Mouse (Mus musculus): ENCODE measurements around the gene Fam83g. TPM values are rescaled to one million over a fixed set of nuclear protein-coding genes. Genes with fewer than 3 reads are reported as not detected.

Gene Fam83g
- polyA plus RNA-seq, 1 experiment from 2014 or later, result 0.18 TPM

DNA sequence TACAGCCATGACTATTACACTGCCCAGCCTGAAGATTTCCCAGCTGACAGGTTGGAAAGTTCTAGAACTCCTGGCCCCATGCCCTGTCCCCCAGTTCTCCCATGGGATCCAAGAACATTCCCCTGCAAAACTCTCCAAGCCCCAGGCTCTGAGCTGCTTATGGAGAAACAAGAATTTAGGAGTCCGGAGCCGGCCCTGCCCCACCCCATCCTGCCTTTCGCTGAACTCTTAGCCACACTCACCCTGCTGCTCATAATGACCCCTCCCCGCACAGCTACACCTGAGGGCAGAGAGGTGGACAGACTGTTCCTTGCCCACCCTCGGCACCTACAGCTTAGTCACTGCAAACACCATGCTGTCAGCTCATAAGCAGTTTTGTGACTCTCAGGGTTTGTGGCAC lies 16.1 kb upstream of the Fam83g start:
- H3K27ac ChIP-seq (ENCODE audit: low read depth, low read length), result no peak overlapping the region
- no peaks in the 10 kb centered on the region for H3K36me3 ChIP-seq (ENCODE audit: control insufficient read depth, insufficient read depth, low read length)
- ATAC-seq, result no peak
- H3K4me1 ChIP-seq (ENCODE audit: control insufficient read depth, insufficient read depth, low read depth, low read length), result no peaks in the 10 kb centered on the region
- H3K9me3 ChIP-seq (ENCODE audit: control insufficient read depth, low read length), result no peaks in the 10 kb centered on the region
- WGBS, result 83% methylated on average over 5 of the region's 5 CpGs
- no peak overlapping the region for H3K4me2 ChIP-seq (ENCODE audit: low read length)
- H3K27me3 ChIP-seq (replicated peaks; ENCODE audit: control insufficient read depth, insufficient read depth, low read length), result no peaks in the 10 kb centered on the region
- H3K9ac ChIP-seq (ENCODE audit: low read depth, low read length), result no peak overlapping the region
- H3K4me3 ChIP-seq (ENCODE audit: low read length), result no peak overlapping the region

GRCm38 (mm10) chr11:61669492-61670490 lies 14.1 kb upstream of the Fam83g start:
- no peaks in the 10 kb centered on the region; the same call in 1 of the 2 replicates for H3K4me1 ChIP-seq (ENCODE audit: control insufficient read depth, insufficient read depth, low read depth, low read length)
- no peak overlapping the region for H3K4me3 ChIP-seq (ENCODE audit: low read length)
- H3K9me3 ChIP-seq (ENCODE audit: control insufficient read depth, low read length), result no peaks in the 10 kb centered on the region
- no peak overlapping the region for H3K27ac ChIP-seq (ENCODE audit: low read depth, low read length)
- no peak overlapping the region for H3K4me2 ChIP-seq (ENCODE audit: low read length)
- 87% methylated on average over 14 of the region's 14 CpGs for WGBS
- ATAC-seq, result no peak
- no peak overlapping the region for H3K9ac ChIP-seq (ENCODE audit: low read depth, low read length)
- H3K36me3 ChIP-seq (ENCODE audit: control insufficient read depth, insufficient read depth, low read length), result no peaks in the 10 kb centered on the region
- H3K27me3 ChIP-seq (replicated peaks; ENCODE audit: control insufficient read depth, insufficient read depth, low read length), result no peaks in the 10 kb centered on the region

DNA sequence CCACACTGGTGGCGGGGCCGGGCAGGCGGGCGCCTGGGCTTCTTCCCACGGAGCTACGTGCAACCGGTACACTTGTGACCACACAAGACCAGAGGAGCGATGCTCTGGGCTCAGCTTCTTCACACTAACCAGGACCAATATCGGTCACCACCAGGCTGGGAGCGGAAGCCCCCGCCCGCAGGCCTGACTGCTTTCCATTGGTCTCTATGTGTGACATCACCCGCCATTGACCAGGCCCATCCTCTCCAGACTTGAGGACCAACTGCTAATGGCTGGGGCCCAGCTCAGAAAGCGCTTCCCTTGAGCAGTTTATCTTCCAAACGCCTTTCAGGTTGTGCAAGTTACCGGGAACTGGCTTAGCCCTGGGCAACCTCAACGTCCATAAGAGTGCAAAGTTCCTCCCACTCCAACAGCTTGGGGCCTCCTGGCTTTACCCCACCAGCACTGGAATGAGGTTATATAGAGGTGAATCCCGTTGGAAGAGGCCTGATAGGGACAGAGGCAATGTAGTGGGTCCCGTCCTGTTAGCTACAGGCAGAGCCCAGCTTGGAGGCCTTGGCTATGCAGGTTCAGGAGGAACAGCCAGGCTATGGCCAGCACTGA lies 12.0 kb upstream of the Fam83g start:
- Histone ChIP-seq H3K9ac (ENCODE audit: low read depth, low read length) (no peak overlapping the region), H3K4me3 (ENCODE audit: low read length) (no peak overlapping the region), H3K27me3 (replicated peaks; ENCODE audit: control insufficient read depth, insufficient read depth, low read length) (no peaks in the 10 kb centered on the region), H3K36me3 (ENCODE audit: control insufficient read depth, insufficient read depth, low read length) (no peaks in the 10 kb centered on the region), H3K4me1 (ENCODE audit: control insufficient read depth, insufficient read depth, low read depth, low read length) (no peaks in the 10 kb centered on the region; the same call in 1 of the 2 replicates), H3K27ac (ENCODE audit: low read depth, low read length) (no peak overlapping the region), H3K9me3 (ENCODE audit: control insufficient read depth, low read length) (no peaks in the 10 kb centered on the region), H3K4me2 (ENCODE audit: low read length) (no peak overlapping the region)
- no peak for ATAC-seq
- WGBS, result 67% methylated on average over 19 of the region's 19 CpGs

DNA sequence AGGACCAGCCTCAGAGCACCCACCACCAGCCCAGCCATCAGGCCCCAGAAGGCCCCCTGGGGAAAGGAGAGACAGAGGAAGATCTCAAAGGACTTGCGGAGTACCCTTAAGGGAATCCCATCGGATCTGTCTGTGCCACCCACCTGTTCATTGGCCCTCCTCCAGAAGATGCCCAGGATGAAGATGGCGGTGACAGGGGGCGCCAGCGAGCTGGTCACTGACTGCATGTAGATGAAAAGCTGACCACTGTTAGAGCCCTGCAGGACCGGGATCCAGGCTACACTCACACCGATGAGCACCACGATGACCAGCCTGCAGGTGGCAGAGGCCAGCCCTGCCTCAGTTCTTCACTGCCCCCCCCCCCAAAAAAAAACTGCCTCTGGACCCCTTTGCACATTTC lies 10.2 kb upstream of the Fam83g start:
- H3K27me3 ChIP-seq (replicated peaks; ENCODE audit: control insufficient read depth, insufficient read depth, low read length), result no peaks in the 10 kb centered on the region
- H3K4me3 ChIP-seq (ENCODE audit: low read length), result no peak overlapping the region
- no peaks in the 10 kb centered on the region for H3K36me3 ChIP-seq (ENCODE audit: control insufficient read depth, insufficient read depth, low read length)
- no peak overlapping the region for H3K4me2 ChIP-seq (ENCODE audit: low read length)
- WGBS, result 32% methylated on average over 8 of the region's 8 CpGs
- no peaks in the 10 kb centered on the region; the same call in 1 of the 2 replicates for H3K4me1 ChIP-seq (ENCODE audit: control insufficient read depth, insufficient read depth, low read depth, low read length)
- no peak overlapping the region for H3K27ac ChIP-seq (ENCODE audit: low read depth, low read length)
- ATAC-seq, result no peak
- H3K9ac ChIP-seq (ENCODE audit: low read depth, low read length), result no peak overlapping the region
- no peaks in the 10 kb centered on the region for H3K9me3 ChIP-seq (ENCODE audit: control insufficient read depth, low read length)

- H3K4me1 ChIP-seq (ENCODE audit: control insufficient read depth, insufficient read depth, low read depth, low read length), result no peaks in the 10 kb centered on the region; the same call in 1 of the 2 replicates
- H3K9me3 ChIP-seq (ENCODE audit: control insufficient read depth, low read length), result no peaks in the 10 kb centered on the region
- peak; percentile 40; the same call in 1 of the 2 replicates for ATAC-seq
- H3K36me3 ChIP-seq (ENCODE audit: control insufficient read depth, insufficient read depth, low read length), result no peaks in the 10 kb centered on the region
- no peak overlapping the region for H3K9ac ChIP-seq (ENCODE audit: low read depth, low read length)
- H3K27me3 ChIP-seq (replicated peaks; ENCODE audit: control insufficient read depth, insufficient read depth, low read length), result no peaks in the 10 kb centered on the region
- peak overlapping the region; percentile 5; the same call in 1 of the 2 replicates for H3K4me2 ChIP-seq (ENCODE audit: low read length)
- H3K4me3 ChIP-seq (ENCODE audit: low read length), result no peak overlapping the region
- no peak overlapping the region for H3K27ac ChIP-seq (ENCODE audit: low read depth, low read length)
- 25% methylated on average over 19 of the region's 19 CpGs for WGBS
Observed at GRCm38 (mm10) chr11:61674151-61674838, 9.6 kb upstream of the Fam83g start.

- Histone ChIP-seq H3K4me2 (ENCODE audit: low read length) (peak overlapping the region; percentile 5; the same call in 1 of the 2 replicates), H3K27me3 (replicated peaks; ENCODE audit: control insufficient read depth, insufficient read depth, low read length) (no peaks in the 10 kb centered on the region), H3K36me3 (ENCODE audit: control insufficient read depth, insufficient read depth, low read length) (no peaks in the 10 kb centered on the region), H3K4me3 (ENCODE audit: low read length) (no peak overlapping the region), H3K4me1 (ENCODE audit: control insufficient read depth, insufficient read depth, low read depth, low read length) (no peaks in the 10 kb centered on the region; the same call in 1 of the 2 replicates), H3K9me3 (ENCODE audit: control insufficient read depth, low read length) (no peaks in the 10 kb centered on the region), H3K27ac (ENCODE audit: low read depth, low read length) (no peak overlapping the region), H3K9ac (ENCODE audit: low read depth, low read length) (no peak overlapping the region)
- ATAC-seq, result peak; percentile 69; the same call in 1 of the 2 replicates
- 4% methylated on average over 8 of the region's 8 CpGs for WGBS
Observed at GRCm38 (mm10) chr11:61674839-61675159, 9.1 kb upstream of the Fam83g start.

DNA sequence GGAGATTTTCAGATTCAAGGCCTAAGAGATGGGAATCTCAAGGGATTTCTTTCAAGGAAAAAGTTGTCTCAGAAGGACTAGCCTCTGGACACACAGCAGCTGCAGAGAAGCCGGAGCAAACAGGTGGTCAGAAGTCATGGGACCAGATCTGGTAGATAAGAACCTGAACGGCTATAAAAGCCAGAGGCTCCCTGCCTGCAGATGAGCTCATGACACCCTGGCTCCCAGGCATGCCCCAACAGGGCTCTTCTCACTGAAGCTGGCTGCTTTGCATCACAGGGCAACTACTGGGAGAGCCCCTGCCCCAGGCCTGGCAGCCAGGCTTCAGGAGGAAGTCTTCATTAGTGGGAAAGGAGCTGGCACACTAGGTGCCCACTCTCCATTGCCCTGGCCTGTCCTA lies 8.6 kb upstream of the Fam83g start:
- no peaks in the 10 kb centered on the region for H3K27me3 ChIP-seq (replicated peaks; ENCODE audit: control insufficient read depth, insufficient read depth, low read length)
- 70% methylated on average over 2 of the region's 2 CpGs for WGBS
- H3K9ac ChIP-seq (ENCODE audit: low read depth, low read length), result no peak overlapping the region
- H3K36me3 ChIP-seq (ENCODE audit: control insufficient read depth, insufficient read depth, low read length), result no peaks in the 10 kb centered on the region
- no peak for ATAC-seq
- H3K4me2 ChIP-seq (ENCODE audit: low read length), result no peak overlapping the region
- no peaks in the 10 kb centered on the region for H3K9me3 ChIP-seq (ENCODE audit: control insufficient read depth, low read length)
- H3K4me3 ChIP-seq (ENCODE audit: low read length), result no peak overlapping the region
- no peak overlapping the region for H3K27ac ChIP-seq (ENCODE audit: low read depth, low read length)
- no peaks in the 10 kb centered on the region; the same call in 1 of the 2 replicates for H3K4me1 ChIP-seq (ENCODE audit: control insufficient read depth, insufficient read depth, low read depth, low read length)

DNA sequence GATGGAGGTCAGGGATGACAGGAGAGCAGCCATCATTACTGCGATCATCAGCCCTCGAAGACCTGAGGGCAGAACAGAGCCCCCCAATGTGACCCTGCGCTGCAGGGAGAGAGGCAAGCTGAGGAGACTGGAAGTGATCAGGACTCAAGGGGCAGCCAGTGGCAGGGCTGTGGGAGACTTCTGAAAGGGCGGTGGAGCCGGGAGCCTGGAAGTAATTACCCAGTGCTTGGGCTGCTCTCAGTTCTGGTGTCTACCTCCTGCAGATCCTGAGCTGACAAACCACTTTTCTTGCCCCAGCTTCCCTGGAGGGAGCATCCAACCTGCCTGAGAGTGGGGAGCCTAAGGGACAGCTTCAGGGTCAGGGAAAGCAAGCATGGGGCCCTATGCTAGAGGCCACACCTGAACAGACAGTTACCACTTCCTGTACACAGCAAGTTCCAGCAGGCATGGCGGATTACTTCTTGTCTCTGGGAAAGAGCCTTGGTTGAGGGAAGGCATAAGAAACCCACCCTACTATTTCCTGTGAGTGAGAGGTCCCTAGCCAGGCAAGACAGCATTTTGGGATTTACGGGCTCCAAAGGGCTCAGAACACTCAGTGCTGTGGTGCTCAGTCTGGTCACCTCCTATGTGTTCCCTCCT lies 7.6 kb upstream of the Fam83g start:
- Histone ChIP-seq H3K27me3 (replicated peaks; ENCODE audit: control insufficient read depth, insufficient read depth, low read length) (no peaks in the 10 kb centered on the region), H3K4me2 (ENCODE audit: low read length) (no peak overlapping the region), H3K36me3 (ENCODE audit: control insufficient read depth, insufficient read depth, low read length) (no peaks in the 10 kb centered on the region), H3K27ac (ENCODE audit: low read depth, low read length) (no peak overlapping the region), H3K9me3 (ENCODE audit: control insufficient read depth, low read length) (no peaks in the 10 kb centered on the region), H3K4me1 (ENCODE audit: control insufficient read depth, insufficient read depth, low read depth, low read length) (no peaks in the 10 kb centered on the region; the same call in 1 of the 2 replicates), H3K4me3 (ENCODE audit: low read length) (no peak overlapping the region), H3K9ac (ENCODE audit: low read depth, low read length) (no peak overlapping the region)
- ATAC-seq, result no peak
- WGBS, result 72% methylated on average over 7 of the region's 7 CpGs
